Mouse (Mus musculus) E14TG2a.4 (cell line): Measurements from ENCODE around the gene Dnttip2.

ENCODE experiments used
- CTCF ChIP-seq: conservative IDR thresholded peaks from 2 replicates; pipeline ENCODE4 v1.5.1; 2014; ENCODE audit warnings: low read length
- NANOG ChIP-seq: IDR thresholded peaks from 2 replicates; pipeline ENCODE4 v1.6.1; 2014; ENCODE audit warnings: borderline replicate concordance, low read length, mixed read lengths
- POU5F1 ChIP-seq: IDR thresholded peaks from 2 replicates; pipeline ENCODE4 v1.6.1; 2014; ENCODE audit warnings: low read length, borderline replicate concordance

GRCm38 (mm10) chr3:122290696-122291095, 16.5 kb downstream of the Dnttip2 start:
- TF ChIP-seq CTCF (no peak), NANOG (no peak), POU5F1 (no peak)
